Mouse (Mus musculus): ENCODE data around the gene Elovl7. TPM values are rescaled to one million over a fixed set of nuclear protein-coding genes. Genes with fewer than 3 reads are reported as not detected.

Gene Elovl7
- polyA plus RNA-seq, 2 experiments from 2014 or later, result 0.15 TPM; not detected in 1

- ATAC-seq, result no peak
These were observed 89.6 kb downstream of the Elovl7 start for GRCm38 (mm10) chr13:108303841-108304240.

- ATAC-seq, result no peak
These were observed 90.5 kb downstream of the Elovl7 start for GRCm38 (mm10) chr13:108304680-108305079.

- peak; percentile 98 for ATAC-seq
These were observed 101.7 kb downstream of the Elovl7 start, which contains the start of gene Depdc1b for GRCm38 (mm10) chr13:108315702-108316486. Gene Depdc1b (plus strand): TSS chr13:108316332.

GRCm38 (mm10) chr13:108316487-108316903 lies 102.3 kb downstream of the Elovl7 start:
- ATAC-seq, result peak; percentile 4

GRCm38 (mm10) chr13:108317414-108317813 lies 103.2 kb downstream of the Elovl7 start:
- ATAC-seq, result no peak

GRCm38 (mm10) chr13:108319028-108319427 lies 104.8 kb downstream of the Elovl7 start:
- ATAC-seq, result no peak

- no peak for ATAC-seq
These were observed 106.0 kb downstream of the Elovl7 start for GRCm38 (mm10) chr13:108320216-108320615.

- ATAC-seq, result no peak
These were observed 108.3 kb downstream of the Elovl7 start for GRCm38 (mm10) chr13:108322466-108322865.

- ATAC-seq, result no peak
These were observed 109.1 kb downstream of the Elovl7 start for GRCm38 (mm10) chr13:108323317-108323716.

- no peak for ATAC-seq
These were observed 109.9 kb downstream of the Elovl7 start for GRCm38 (mm10) chr13:108323866-108324829.

GRCm38 (mm10) chr13:108325871-108326270 lies 111.7 kb downstream of the Elovl7 start:
- ATAC-seq, result no peak

GRCm38 (mm10) chr13:108326351-108326750 lies 112.1 kb downstream of the Elovl7 start:
- no peak for ATAC-seq

GRCm38 (mm10) chr13:108327047-108327446 lies 112.8 kb downstream of the Elovl7 start:
- ATAC-seq, result no peak

- no peak for ATAC-seq
These were observed 114.4 kb downstream of the Elovl7 start for GRCm38 (mm10) chr13:108328406-108329180.

GRCm38 (mm10) chr13:108329693-108330092 lies 115.5 kb downstream of the Elovl7 start:
- ATAC-seq, result peak; percentile 90

Other genes with a start within 250 kb of the Elovl7 start
- gene Smim15, start 170.0 kb upstream of the Elovl7 start, polyA plus RNA-seq (2017; shearing (Covaris generic)), result 100 to 1,000 TPM in 1 of 2 experiments, 10 to 100 TPM in 1; 94.4 to 104 TPM
- 10 to 100 TPM; 36.9 to 39.8 TPM for gene Ndufaf2, start 55.8 kb upstream of the Elovl7 start, polyA plus RNA-seq (2017; shearing (Covaris generic))
- gene Ercc8, start 55.7 kb upstream of the Elovl7 start, polyA plus RNA-seq (2017; shearing (Covaris generic)), result 10 to 100 TPM in 1 of 2 experiments, 1 to 10 TPM in 1; 8.3 to 10.7 TPM
- 1 to 10 TPM in 1 of 2 experiments, under 1 TPM in 1; 0.57 to 3.1 TPM for gene Depdc1b, start 101.9 kb downstream of the Elovl7 start, polyA plus RNA-seq (2017; shearing (Covaris generic))
- 1 to 10 TPM; 7.3 to 7.6 TPM for gene Pde4d, start 235.5 kb downstream of the Elovl7 start, polyA plus RNA-seq (2017; shearing (Covaris generic))